ENCODE assay signal across 8 mouse cellular contexts in the genomic region with DNA sequence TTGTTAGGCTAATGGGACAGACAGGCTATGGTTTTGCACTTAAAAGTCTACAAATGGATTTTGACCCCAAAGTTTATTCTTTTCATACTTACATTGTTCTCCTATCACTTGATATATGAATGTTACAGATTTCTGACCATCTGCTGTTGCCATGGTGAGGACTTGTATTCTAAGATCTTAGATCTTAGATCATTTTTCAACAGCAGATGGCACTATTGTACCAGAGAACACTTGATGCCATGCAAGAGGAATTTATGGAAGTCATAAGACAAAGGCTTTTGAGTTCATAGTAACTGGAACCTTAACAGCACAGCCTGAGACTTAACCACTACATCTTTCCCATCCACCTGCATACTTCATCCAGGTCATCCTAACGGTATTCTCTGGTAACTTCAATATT. TPM values are rescaled to one million over a fixed set of nuclear protein-coding genes. Genes with fewer than 3 reads are reported as not detected.
DNase-seq lines count a peak whose midpoint lies in the region; ATAC-seq and TF ChIP-seq lines count a peak whose summit lies in the region.

No protein-coding gene starts in this region.

- H3K36me3 ChIP-seq in E14TG2a.4 (ENCODE audit: insufficient read depth, low read length): peaks cover 48% of the 10 kb centered on the region
- H3K36me3 ChIP-seq in midbrain, embryonic 16.5 days (ENCODE audit: control insufficient read depth, insufficient read depth, low read length): 0 out of 2 replicates have a peak, but pooled peaks cover 2% of the 10 kb centered on the region

- no peak overlapping the region for H3K4me2 ChIP-seq in midbrain, embryonic 16.5 days (ENCODE audit: low read length)

- 0 out of 2 replicates have a peak overlapping the region, but pooled peaks have one; percentile 4 for H3K9ac ChIP-seq in midbrain, embryonic 16.5 days (ENCODE audit: low read depth, low read length)

- H3K4me3 ChIP-seq in layer of hippocampus, adult 2 months: no peak overlapping the region
- no peak overlapping the region for H3K4me3 ChIP-seq in E14TG2a.4 (replicated peaks; ENCODE audit: low read length)
- H3K4me3 ChIP-seq in midbrain, embryonic 16.5 days (ENCODE audit: low read depth, low read length): no peak overlapping the region

- ATAC-seq in hematopoietic stem cell, adult 5-6 weeks (replicated peaks in 1 of 2; ENCODE audit: insufficient read depth in 1 of 2, low FRiP score in 2 of 2, low TSS enrichment in 1 of 2, low read depth in 1 of 2, poor library complexity in 2 of 2, severe bottlenecking in 2 of 2): peak; percentile 41 to 43; a peak in 1 of 4 replicates
- no peak; the same call in 1 of the 2 replicates for ATAC-seq in midbrain, embryonic 16.5 days

- H3K27me3 ChIP-seq in E14TG2a.4 (ENCODE audit: insufficient read depth, low read length): no peaks in the 10 kb centered on the region
- H3K27me3 ChIP-seq in midbrain, embryonic 16.5 days (ENCODE audit: control insufficient read depth, insufficient read depth, low read depth, low read length): no peaks in the 10 kb centered on the region

- H3K9me3 ChIP-seq in E14TG2a.4 (ENCODE audit: low read length): no peaks in the 10 kb centered on the region
- H3K9me3 ChIP-seq in midbrain, embryonic 16.5 days (replicated peaks; ENCODE audit: control insufficient read depth, low read length, poor library complexity, severe bottlenecking): no peaks in the 10 kb centered on the region

- 78% methylated on average over 1 of the region's 1 CpGs for WGBS in midbrain, embryonic 16.5 days

- peaks cover 61% of the 10 kb centered on the region for H3K4me1 ChIP-seq in E14TG2a.4 (replicated peaks; ENCODE audit: low read depth, low read length)
- peaks cover 18% of the 10 kb centered on the region for H3K4me1 ChIP-seq in midbrain, embryonic 16.5 days (ENCODE audit: control insufficient read depth, insufficient read depth, low read length)

- peak; percentile 29 to 66 for DNase-seq in layer of hippocampus, adult 2 months (ENCODE audit: low spot score in 2 of 2)
- no peak for DNase-seq in layer of hippocampus, postnatal 36 days
- DNase-seq in brain, adult 2 months (ENCODE audit: low read depth, low spot score): peak; percentile 93
- DNase-seq in testis, postnatal 10 days (ENCODE audit: low spot score): no peak
- DNase-seq in right cerebral cortex, postnatal 10 days (ENCODE audit: low spot score in 2 of 2): no peak

- no peak overlapping the region for H3K27ac ChIP-seq in layer of hippocampus, adult 2 months
- no peak overlapping the region for H3K27ac ChIP-seq in midbrain, embryonic 16.5 days (ENCODE audit: low read length)

- peak; percentile 84 for TF ChIP-seq CTCF in layer of hippocampus, adult 2 months (conservative IDR thresholded peaks at IDR 0.05)
- TF ChIP-seq CTCF in E14TG2a.4 (conservative IDR thresholded peaks at IDR 0.05; ENCODE audit: low read length): peak; percentile 11; the same call in 1 of the 2 replicates

RNA-seq across cellular contexts. Expression of a gene that starts 2.0 kb away (rescaled TPM):
- 10 to 100 TPM; 34.2 to 35.5 TPM for total RNA-seq in layer of hippocampus, adult 2 months (2021)
- total RNA-seq in layer of hippocampus, postnatal 36 days (2021): 10 to 100 TPM; 32.6 TPM
- total RNA-seq in hematopoietic stem cell, adult 5-6 weeks (2017): 31.6 and 40.9 TPM in 2 replicates
- polyA plus RNA-seq in midbrain, embryonic 16.5 days (2015; fragmentation: Nextera tagmentation; extraction: Ambion mirVana): 9.1 and 10.2 TPM in 2 replicates

RNA-seq across cellular contexts. Expression of a gene that starts 33.5 kb away (rescaled TPM):
- total RNA-seq in layer of hippocampus, adult 2 months (2021): 100 to 1,000 TPM; 156 to 166 TPM
- 100 to 1,000 TPM; 162 to 167 TPM for total RNA-seq in layer of hippocampus, postnatal 36 days (2021)
- 90.3 and 111 TPM in 2 replicates for total RNA-seq in hematopoietic stem cell, adult 5-6 weeks (2017)
- polyA plus RNA-seq in midbrain, embryonic 16.5 days (2015; fragmentation: Nextera tagmentation; extraction: Ambion mirVana): 178 and 184 TPM in 2 replicates

RNA-seq across cellular contexts. Expression of a gene that starts 52.7 kb away (rescaled TPM):
- total RNA-seq in layer of hippocampus, adult 2 months (2021): 1 to 10 TPM; 1.2 to 1.3 TPM
- total RNA-seq in layer of hippocampus, postnatal 36 days (2021): 1 to 10 TPM; 1.0 to 1.2 TPM
- total RNA-seq in hematopoietic stem cell, adult 5-6 weeks (2017): 0.13 and 0.20 TPM in 2 replicates
- polyA plus RNA-seq in midbrain, embryonic 16.5 days (2015; fragmentation: Nextera tagmentation; extraction: Ambion mirVana): 2.2 and 2.4 TPM in 2 replicates

RNA-seq across cellular contexts. Expression of a gene that starts 52.9 kb away (rescaled TPM):
- 10 to 100 TPM; 26.9 to 31.7 TPM for total RNA-seq in layer of hippocampus, adult 2 months (2021)
- total RNA-seq in layer of hippocampus, postnatal 36 days (2021): 10 to 100 TPM; 32.8 to 34.1 TPM
- 52.8 and 63.5 TPM in 2 replicates for total RNA-seq in hematopoietic stem cell, adult 5-6 weeks (2017)
- 48.4 and 50.2 TPM in 2 replicates for polyA plus RNA-seq in midbrain, embryonic 16.5 days (2015; fragmentation: Nextera tagmentation; extraction: Ambion mirVana)

Comparison
In these comparisons a context has a peak if more than half of its experiments do, and no peak if none do; other contexts are left out.
1. DNase-seq: peak in layer of hippocampus, adult 2 months (2 of 2) and brain, adult 2 months (single experiment); none in layer of hippocampus, postnatal 36 days (0 of 2), testis, postnatal 10 days (single experiment) and right cerebral cortex, postnatal 10 days (0 of 2).